Mouse (Mus musculus) lung, postnatal 0 days (tissue): ENCODE data around the gene Olfr653.

Experiments
- CTCF ChIP-seq: IDR thresholded peaks from 2 replicates; pipeline ENCODE4 v1.5.1; 2016; ENCODE audit warnings: antibody characterized with exemption, mild to moderate bottlenecking
- EP300 ChIP-seq: IDR thresholded peaks from 2 replicates; pipeline ENCODE4 v1.6.1; 2016; ENCODE audit warnings: antibody characterized with exemption, mild to moderate bottlenecking, control low read depth

- TF ChIP-seq CTCF (no peak), EP300 (no peak)
These were observed 9.6 kb downstream of the Olfr653 start, which contains the start of gene Olfr654 for GRCm38 (mm10) chr7:104586725-104587124.
